Comparison of ENCODE assay signal across 9 mouse cellular contexts in the genomic region with DNA sequence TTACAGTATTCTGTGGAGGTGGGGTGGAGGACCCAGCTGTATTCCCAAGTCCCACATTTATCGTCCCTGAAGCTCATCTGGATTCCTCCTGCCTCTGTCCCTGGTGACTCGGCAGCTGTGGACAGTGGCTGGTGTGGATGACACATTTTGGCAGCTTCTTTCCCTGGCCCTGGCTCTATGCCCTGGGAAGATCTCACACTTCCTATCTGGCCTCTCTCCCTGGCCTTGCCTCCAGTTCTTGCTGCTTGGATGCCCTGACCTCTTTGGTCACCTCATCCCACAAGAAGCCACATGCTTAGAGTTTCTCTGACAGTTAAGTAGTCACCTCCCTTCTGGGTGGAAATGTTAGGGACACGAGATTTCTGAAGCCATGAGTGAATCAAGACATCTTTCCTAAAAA. TPM values are rescaled to one million over a fixed set of nuclear protein-coding genes. Genes with fewer than 3 reads are reported as not detected.
DNase-seq lines count a peak whose midpoint lies in the region; ATAC-seq and TF ChIP-seq lines count a peak whose summit lies in the region.
"Had no signal": no experiment of that assay in that cellular context is flagged by ENCODE, and none has a peak within 500 bp of the region (broad histone marks: within the 10 kb centered on the region; RNA-seq: fewer than 3 reads in every experiment).

No protein-coding gene starts in this region.

- ATAC-seq in lung, embryonic 14.5 days (ENCODE audit: insufficient read depth): peak; percentile 84; the same call in 1 of the 2 replicates
- no peak for ATAC-seq in hindbrain, embryonic 13.5 days (ENCODE audit: low FRiP score)

- 0 out of 2 replicates have a peak, but pooled peaks cover 3% of the 10 kb centered on the region for H3K4me1 ChIP-seq in lung, embryonic 14.5 days (ENCODE audit: insufficient read depth)
- H3K4me1 ChIP-seq in hindbrain, embryonic 13.5 days (replicated peaks): no peaks in the 10 kb centered on the region
- H3K4me1 ChIP-seq: liver, embryonic 15.5 days had no signal

- no peak overlapping the region for H3K4me3 ChIP-seq in lung, embryonic 14.5 days (ENCODE audit: low read depth, low read length)
- H3K4me3 ChIP-seq in hindbrain, embryonic 13.5 days: no peak overlapping the region
- H3K4me3 ChIP-seq: liver, embryonic 15.5 days had no signal

- no peak overlapping the region for H3K27ac ChIP-seq in lung, embryonic 14.5 days (ENCODE audit: low read depth)
- H3K27ac ChIP-seq in hindbrain, embryonic 13.5 days: no peak overlapping the region
- H3K27ac ChIP-seq: liver, embryonic 15.5 days had no signal

- H3K9me3 ChIP-seq in lung, embryonic 14.5 days (ENCODE audit: low read depth, low read length): no peaks in the 10 kb centered on the region
- no peaks in the 10 kb centered on the region for H3K9me3 ChIP-seq in hindbrain, embryonic 13.5 days
- H3K9me3 ChIP-seq: liver, embryonic 15.5 days had no signal

- no peak overlapping the region for H3K9ac ChIP-seq in lung, embryonic 14.5 days
- no peak overlapping the region for H3K9ac ChIP-seq in hindbrain, embryonic 13.5 days
- H3K9ac ChIP-seq: liver, embryonic 15.5 days had no signal

- no peak for TF ChIP-seq CTCF in lung, embryonic 14.5 days (IDR thresholded peaks at IDR 0.05; ENCODE audit: low read depth)

- WGBS in lung, embryonic 14.5 days: 22% methylated on average over 3 of the region's 3 CpGs
- WGBS in hindbrain, embryonic 13.5 days: 80% methylated on average over 3 of the region's 3 CpGs

- peak; percentile 11 to 15 for DNase-seq in layer of hippocampus, adult 8-10 months (ENCODE audit: low spot score in 2 of 2)
- DNase-seq in layer of hippocampus, postnatal 14 days (ENCODE audit: low spot score in 2 of 2): no peak
- DNase-seq in adrenal gland, adult 2 months: peak; percentile 60
- DNase-seq in gastrocnemius, postnatal 10 days: peak; percentile 72
- peak; percentile 77 for DNase-seq in lung, embryonic 14.5 days
- DNase-seq in spleen, adult 12 weeks (ENCODE audit: low spot score): no peak
- DNase-seq in yolk sac, embryonic 10.5 days (ENCODE audit: low spot score): no peak

- no peaks in the 10 kb centered on the region for H3K36me3 ChIP-seq in lung, embryonic 14.5 days (ENCODE audit: insufficient read depth)
- H3K36me3 ChIP-seq in hindbrain, embryonic 13.5 days: no peaks in the 10 kb centered on the region
- H3K36me3 ChIP-seq: liver, embryonic 15.5 days had no signal

- no peaks in the 10 kb centered on the region for H3K27me3 ChIP-seq in lung, embryonic 14.5 days (ENCODE audit: insufficient read depth, low read length)
- H3K27me3 ChIP-seq in hindbrain, embryonic 13.5 days: no peaks in the 10 kb centered on the region
- H3K27me3 ChIP-seq: liver, embryonic 15.5 days had no signal

- H3K4me2 ChIP-seq in lung, embryonic 14.5 days: no peak overlapping the region
- H3K4me2 ChIP-seq in hindbrain, embryonic 13.5 days: no peak overlapping the region
- H3K4me2 ChIP-seq: liver, embryonic 15.5 days had no signal

RNA-seq across cellular contexts. Expression of a gene that starts 35.9 kb away (rescaled TPM):
- 1 to 10 TPM; 2.0 to 4.4 (median 3.6) TPM for total RNA-seq in layer of hippocampus, adult 8-10 months (2022)
- 1 to 10 TPM; 1.4 to 3.2 TPM for total RNA-seq in layer of hippocampus, postnatal 14 days (2021)
- 1 to 10 TPM; 1.4 to 2.3 TPM for total RNA-seq in adrenal gland, adult 2 months (2021)
- polyA plus RNA-seq in adrenal gland, adult 2 months (2012; rRNA removed): 0.28 and 0.64 TPM in 2 replicates
- total RNA-seq in gastrocnemius, postnatal 10 days (2021): 10 to 100 TPM; 11.1 to 12.3 TPM
- 0.58 and 0.93 TPM in 2 replicates for polyA plus RNA-seq in lung, embryonic 14.5 days (2014; fragmentation: Nextera tagmentation; extraction: Ambion mirVana)
- 0.43 and 0.44 TPM in 2 replicates for polyA plus RNA-seq in hindbrain, embryonic 13.5 days (2015; fragmentation: Nextera tagmentation; extraction: Ambion mirVana)

Comparison
In these comparisons a context has a peak if more than half of its experiments do, and no peak if none do; other contexts are left out.
1. DNase-seq: peak in layer of hippocampus, adult 8-10 months (2 of 2), adrenal gland, adult 2 months (single experiment), gastrocnemius, postnatal 10 days (single experiment) and lung, embryonic 14.5 days (single experiment); none in layer of hippocampus, postnatal 14 days (0 of 2), spleen, adult 12 weeks (single experiment) and yolk sac, embryonic 10.5 days (single experiment).